Mouse (Mus musculus): ENCODE measurements around the gene Kcnj4. TPM values are rescaled to one million over a fixed set of nuclear protein-coding genes. Genes with fewer than 3 reads are reported as not detected.
"Not testable (repeated sequence)": the region's sequence is repeated elsewhere in the genome, so short reads cannot be mapped to it uniquely, and the experiment has no call there.

The Kcnj4 gene
- total RNA-seq, 2 experiments from 2014 or later: 85.5 to 88.6 TPM

DNA sequence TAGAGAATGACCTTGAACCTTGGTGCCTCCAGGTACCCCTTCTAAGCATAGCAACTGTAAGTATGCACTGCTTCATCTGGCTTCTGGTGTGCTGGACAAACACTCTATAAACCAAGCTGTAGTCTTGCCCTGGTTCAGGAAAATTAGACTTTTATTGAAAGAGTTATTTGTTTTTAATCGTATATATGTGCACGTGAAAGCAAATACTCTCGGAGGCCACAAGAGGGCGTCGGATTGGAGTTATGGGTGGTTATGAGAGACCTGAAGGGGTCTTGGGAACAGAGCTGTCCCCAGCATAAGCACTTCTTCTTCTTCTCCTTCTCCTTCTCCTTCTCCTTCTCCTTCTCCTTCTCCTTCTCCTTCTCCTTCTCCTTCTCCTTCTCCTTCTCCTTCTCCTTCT is 35.5 kb downstream of the Kcnj4 start:
- Histone ChIP-seq H3K27ac (no peak overlapping the region), H3K4me3 (no peak overlapping the region)
- TF ChIP-seq CTCF (conservative IDR thresholded peaks at IDR 0.05): no peak
- no peak for DNase-seq (ENCODE audit: low spot score in 2 of 2)

DNA sequence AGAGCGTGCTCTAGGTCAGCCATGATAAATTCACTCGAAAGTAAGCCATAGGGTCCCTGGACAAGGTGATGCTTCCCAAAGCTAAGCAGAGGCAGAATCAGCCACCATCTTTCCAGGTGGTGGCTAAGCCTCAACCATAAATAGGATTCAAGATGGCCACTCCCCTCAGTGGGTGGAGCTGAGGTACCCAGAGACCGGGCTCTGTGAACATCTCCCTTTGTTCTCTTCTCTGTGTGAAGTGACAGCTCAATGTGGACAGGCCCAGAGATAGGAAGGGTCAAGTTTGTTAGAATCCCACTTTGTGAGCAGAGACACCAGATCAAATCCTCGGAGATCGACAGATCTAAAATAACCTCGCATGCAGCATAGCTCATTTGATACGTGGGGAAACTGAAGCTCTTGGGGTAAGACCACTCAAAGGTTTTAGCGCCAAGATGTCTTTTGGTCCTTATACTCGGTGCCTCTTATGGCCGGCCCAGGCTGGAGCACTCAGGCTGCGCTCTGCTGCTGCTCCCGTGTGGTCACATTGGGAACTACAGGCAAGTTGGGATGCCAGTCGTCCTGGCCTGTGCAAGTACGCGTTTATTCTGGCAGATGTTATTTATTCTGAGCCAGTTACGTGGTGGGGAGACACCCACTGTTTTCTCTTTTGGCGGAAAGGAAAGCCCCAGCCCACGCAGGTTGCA is 38.3 kb downstream of the Kcnj4 start:
- Histone ChIP-seq H3K4me3 (no peak overlapping the region), H3K27ac (no peak overlapping the region)
- peak; percentile 73 to 93 for DNase-seq (ENCODE audit: low spot score in 2 of 2)
- TF ChIP-seq CTCF (conservative IDR thresholded peaks at IDR 0.05): peak; percentile 100

DNA sequence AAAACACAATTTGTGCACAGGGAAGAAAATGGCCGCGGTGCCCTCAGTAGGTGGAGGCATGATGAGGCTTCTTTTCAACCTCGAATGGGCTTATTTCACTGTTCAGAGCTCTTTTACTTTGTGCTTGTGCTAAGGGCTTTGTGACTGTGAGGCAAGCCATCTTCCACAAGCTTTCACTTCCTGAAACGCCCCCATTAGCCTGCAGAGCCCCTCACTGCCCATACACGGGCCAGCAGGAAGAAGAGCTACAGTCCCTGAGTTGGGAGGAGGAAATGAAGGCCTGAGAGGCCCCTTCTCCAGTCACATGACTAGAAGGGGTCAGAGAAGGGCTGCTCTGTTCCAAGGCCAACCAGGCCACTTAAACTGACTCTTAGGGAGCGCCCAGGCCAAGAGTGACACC is 48.5 kb downstream of the Kcnj4 start:
- Histone ChIP-seq H3K27ac (no peak overlapping the region), H3K4me3 (no peak overlapping the region)
- DNase-seq (ENCODE audit: low spot score in 2 of 2): no peak
- TF ChIP-seq CTCF (conservative IDR thresholded peaks at IDR 0.05): no peak

DNA sequence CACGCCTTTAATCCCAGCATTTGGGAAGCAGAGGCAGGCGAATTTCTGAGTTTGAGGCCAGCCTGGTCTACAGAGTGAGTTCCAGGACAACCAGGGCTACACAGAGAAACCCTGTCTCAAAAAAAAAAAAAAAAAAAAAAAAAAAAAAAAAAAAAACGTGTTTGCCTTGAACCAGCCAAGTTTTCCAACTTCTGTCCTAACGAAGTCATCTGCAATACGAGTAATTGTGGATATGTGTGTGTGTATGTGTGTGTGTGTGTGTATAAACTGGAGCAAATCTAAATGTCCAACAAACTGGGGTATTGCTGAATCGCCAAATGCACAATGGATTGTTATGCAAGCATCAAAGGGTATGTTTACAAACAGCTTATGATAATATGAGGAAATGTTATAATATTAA is 48.9 kb downstream of the Kcnj4 start:
- not testable (repeated sequence) for H3K27ac ChIP-seq; DNase-seq (ENCODE audit: low spot score in 2 of 2); H3K4me3 ChIP-seq

DNA sequence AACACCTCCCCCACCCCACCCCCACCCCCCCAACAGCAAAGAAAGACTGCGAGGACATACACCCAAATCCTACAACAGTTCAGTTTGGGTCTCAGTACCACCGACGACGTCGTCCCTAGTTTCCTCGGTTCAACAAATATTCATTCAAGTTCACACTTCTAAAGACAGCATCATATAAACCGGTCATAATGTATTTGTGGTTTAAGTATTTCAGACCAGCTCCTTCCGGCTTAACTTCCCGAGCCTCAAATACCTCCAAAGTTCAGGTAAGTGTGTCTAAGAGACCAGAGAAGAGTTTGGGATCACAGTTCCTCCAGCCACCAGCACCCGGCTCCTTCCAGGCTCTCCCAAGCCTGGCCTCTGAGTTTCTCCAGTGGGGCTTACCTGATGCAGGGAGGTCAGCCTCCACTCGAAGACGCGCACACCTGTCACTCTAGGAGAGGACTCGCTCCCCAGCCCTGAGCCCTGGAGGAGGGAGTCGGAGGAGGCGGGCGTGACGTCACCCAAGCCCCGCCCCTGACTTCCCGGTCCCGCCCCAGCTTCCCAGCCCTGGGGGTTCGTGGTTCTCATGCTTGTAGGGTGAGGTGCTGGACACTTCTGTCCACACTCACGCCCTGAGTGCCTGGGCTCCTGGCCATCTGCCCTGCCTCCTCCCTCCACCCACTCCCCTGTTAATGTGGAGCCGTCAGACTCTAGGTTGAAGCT is 49.8 kb downstream of the Kcnj4 start, which contains the start of gene Csnk1e:
Gene Csnk1e, minus strand, starts transcription at position 461 of the 705 bp plus-strand sequence.
- no peak for TF ChIP-seq CTCF (conservative IDR thresholded peaks at IDR 0.05)
- Histone ChIP-seq H3K4me3 (peak within 1 kb of the TSS; percentile 41), H3K27ac (no peak within 1 kb of the TSS)
- DNase-seq (ENCODE audit: low spot score in 2 of 2): peak in 1 of 2 experiments; percentile 55

DNA sequence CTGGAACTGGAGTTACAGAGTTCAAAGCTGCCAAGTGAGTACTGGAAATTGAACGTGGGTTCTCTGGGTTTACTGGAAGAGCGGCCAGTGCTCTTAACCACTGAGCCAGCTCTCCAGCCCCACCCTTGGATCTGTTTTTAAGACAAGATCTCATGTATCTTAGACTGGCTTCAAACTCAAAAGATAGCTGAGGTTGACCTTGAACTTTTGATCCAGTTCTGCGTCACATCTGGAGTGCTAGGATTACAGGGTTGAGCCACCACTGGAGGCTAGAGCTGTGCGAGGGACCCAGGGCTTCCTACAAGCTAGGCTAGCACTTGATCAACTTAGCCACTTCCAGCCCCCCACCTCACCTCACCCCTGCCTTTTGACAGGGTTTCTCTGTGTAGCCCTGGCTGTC is 51.2 kb downstream of the Kcnj4 start:
- TF ChIP-seq CTCF (conservative IDR thresholded peaks at IDR 0.05): no peak

DNA sequence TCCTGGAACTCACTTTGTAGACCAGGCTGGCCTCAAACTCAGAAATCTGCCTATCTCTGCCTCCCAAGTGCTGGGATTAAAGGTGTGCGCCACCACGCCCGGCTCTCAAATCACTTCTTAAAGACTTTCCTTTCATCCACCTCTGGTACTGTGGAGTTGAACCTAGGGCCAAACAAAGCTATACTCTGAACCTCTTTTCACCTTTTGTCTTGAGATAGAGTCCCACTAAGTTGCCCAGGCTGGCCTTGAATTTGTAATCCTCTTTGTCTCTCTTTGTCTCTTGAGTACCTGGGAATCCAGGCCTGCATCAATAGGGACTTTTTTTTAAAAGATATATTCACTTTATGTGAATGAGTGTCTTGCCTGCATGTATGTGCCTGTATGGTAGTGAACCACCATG is 57.0 kb downstream of the Kcnj4 start:
- TF ChIP-seq CTCF (conservative IDR thresholded peaks at IDR 0.05): no peak
- no peak for DNase-seq (ENCODE audit: low spot score in 2 of 2)
- H3K27ac ChIP-seq: no peak overlapping the region
- H3K4me3 ChIP-seq: no peak overlapping the region

More for the DNA sequence above, 51.2 kb downstream of the Kcnj4 start:
- no peak for DNase-seq (ENCODE audit: low spot score in 2 of 2)
- no peak overlapping the region for H3K4me3 ChIP-seq
- no peak overlapping the region for H3K27ac ChIP-seq

DNA sequence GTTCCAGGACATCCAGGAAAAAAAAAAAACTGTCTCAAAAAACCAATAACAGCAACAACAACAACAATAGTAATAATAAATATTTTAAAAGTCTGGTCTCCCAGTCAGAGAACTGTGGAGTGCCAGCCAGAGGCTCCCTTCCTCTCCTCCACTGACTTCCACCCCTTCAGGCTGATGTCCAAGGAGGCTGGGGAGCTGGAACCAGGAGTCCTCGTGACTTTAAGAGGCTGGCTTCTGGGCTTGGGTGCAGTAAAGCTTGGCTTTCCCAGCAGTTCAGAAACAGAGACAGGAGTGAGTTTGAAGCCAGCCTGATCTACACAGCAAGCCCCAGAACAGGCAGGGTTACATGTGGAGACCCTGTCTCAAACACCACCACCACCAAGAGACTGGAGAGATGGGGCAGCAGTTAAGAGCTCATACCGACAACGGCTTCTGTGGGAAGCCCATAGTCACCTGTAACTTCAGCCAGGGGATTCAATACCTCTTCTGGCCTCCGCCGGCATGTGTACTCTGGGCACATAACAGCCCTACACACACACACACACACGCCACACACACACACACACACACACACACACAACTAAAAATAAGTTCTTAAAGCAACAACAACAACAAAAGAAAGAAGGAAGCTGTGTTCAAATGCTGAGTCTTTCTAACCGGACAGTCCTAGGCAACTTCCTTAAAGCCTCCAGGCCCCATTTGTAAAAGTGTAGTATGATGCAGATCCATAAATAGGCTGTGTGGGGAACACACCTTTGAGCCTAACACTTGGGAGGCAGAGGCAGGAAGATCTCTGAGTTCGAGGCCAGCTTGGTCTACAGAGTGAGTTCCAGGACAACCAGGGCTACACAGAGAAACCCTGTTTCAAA is 59.0 kb downstream of the Kcnj4 start:
- no peak for DNase-seq (ENCODE audit: low spot score in 2 of 2)
- no peak for TF ChIP-seq CTCF (conservative IDR thresholded peaks at IDR 0.05)

DNA sequence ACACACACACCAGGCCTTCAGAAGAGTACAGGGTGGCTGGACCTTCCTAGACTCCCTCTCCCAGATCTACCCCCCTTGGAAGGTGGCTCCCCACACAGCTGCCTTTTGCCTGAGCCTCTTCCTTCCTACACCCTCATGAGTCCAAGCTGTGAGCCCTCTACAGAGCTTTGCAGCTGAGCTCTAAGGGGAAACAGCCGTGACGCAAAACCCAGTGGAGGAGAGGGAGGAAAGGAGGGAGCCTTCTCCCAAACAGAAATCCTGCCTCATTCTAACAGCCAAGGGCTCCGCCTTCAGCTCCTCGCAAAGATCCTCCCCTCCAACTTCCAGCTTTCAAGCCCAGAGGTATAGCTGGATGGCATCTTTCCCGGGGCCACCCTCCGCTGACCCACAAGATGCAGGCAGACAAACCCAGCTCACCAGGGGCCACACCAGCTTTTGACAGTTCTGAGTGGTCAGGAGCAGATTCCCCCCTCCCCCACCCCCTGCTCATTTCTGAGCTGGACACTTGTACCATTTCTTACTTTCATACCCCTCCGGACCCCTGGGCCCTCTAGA is 61.1 kb downstream of the Kcnj4 start:
- DNase-seq (ENCODE audit: low spot score in 2 of 2): peak in 1 of 2 experiments; percentile 38
- TF ChIP-seq CTCF (conservative IDR thresholded peaks at IDR 0.05): no peak
- Histone ChIP-seq H3K27ac (no peak overlapping the region), H3K4me3 (no peak overlapping the region)

More for the DNA sequence above, 59.0 kb downstream of the Kcnj4 start:
- Histone ChIP-seq H3K4me3 (no peak overlapping the region), H3K27ac (no peak overlapping the region)

DNA sequence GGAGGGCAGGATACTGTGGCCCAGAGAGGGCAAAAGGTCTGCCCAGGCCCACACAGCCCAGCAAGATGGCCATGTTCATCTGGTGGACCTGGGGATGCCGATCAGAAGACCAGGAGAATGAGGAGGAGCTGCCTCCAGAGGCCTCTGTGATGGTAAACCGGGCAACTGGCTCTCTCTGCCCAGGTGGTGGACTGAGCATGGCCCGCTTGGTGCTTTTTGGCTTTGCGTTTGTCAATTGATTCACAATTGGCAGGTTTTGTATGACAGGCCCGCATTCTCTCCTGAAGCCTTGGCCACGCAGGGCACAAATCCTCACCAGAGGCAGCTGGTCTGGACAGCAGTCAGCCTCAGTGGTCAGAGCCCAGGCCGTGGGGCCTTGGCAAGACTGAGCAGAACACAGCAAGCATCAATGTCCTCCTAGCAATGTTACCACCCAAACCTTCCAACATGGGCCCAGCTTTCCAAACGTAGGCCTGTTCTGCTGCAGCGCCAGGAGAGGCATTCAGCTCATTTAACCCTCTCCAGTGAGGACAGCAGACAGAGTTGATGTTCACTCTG is 62.0 kb downstream of the Kcnj4 start:
- Histone ChIP-seq H3K4me3 (no peak overlapping the region), H3K27ac (peak overlapping the region; percentile 41; the same call in 1 of the 2 replicates)
- DNase-seq (ENCODE audit: low spot score in 2 of 2): no peak
- no peak for TF ChIP-seq CTCF (conservative IDR thresholded peaks at IDR 0.05)

DNA sequence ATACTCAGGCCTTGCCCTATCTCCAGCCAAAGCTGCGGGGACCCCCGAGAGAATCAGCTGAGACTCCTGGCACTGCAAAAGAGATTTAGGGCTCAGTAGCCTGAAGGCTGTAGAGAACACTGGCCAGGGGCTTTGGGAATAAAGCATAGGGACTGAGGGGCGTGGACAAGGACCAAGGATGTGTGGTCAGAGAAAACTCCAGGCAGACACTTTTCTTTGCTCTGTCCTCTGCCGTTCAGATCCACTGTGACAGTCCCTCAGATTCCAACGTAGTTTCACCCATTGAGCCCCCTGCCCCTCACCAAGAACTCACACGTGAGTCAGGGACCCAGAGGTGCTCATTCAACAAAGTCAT is 62.8 kb downstream of the Kcnj4 start:
- Histone ChIP-seq H3K4me3 (peak overlapping the region; percentile 65), H3K27ac (peak overlapping the region; percentile 89)
- TF ChIP-seq CTCF (conservative IDR thresholded peaks at IDR 0.05): no peak
- DNase-seq (ENCODE audit: low spot score in 2 of 2): no peak

Data from layer of hippocampus, adult 2 months (tissue).